8 mouse cellular contexts compared by ENCODE assay signal in genomic region chr4:120815622-120816334, GRCm38 (mm10). TPM values are rescaled to one million over a fixed set of nuclear protein-coding genes. Genes with fewer than 3 reads are reported as not detected.
DNase-seq lines count a peak whose midpoint lies in the region; ATAC-seq and TF ChIP-seq lines count a peak whose summit lies in the region.

No protein-coding gene starts in this region.

- H3K27ac ChIP-seq in MEL (ENCODE audit: control insufficient read depth, low read depth, low read length), result no peak overlapping the region
- peak overlapping the region; percentile 44 for H3K27ac ChIP-seq in cerebellum, adult 2 months (ENCODE audit: insufficient read depth, low read length)
- 0 out of 2 replicates have a peak overlapping the region, but pooled peaks have one; percentile 5 for H3K27ac ChIP-seq in forebrain, postnatal 0 days (ENCODE audit: low read depth, low read length)
- H3K27ac ChIP-seq in layer of hippocampus, adult 2 months, result peak overlapping the region; percentile 90
- H3K27ac ChIP-seq in neural tube, embryonic 15.5 days (replicated peaks), result peak overlapping the region; percentile 77

- no peaks in the 10 kb centered on the region for H3K9me3 ChIP-seq in MEL (replicated peaks; ENCODE audit: insufficient read depth, low read length)
- no peaks in the 10 kb centered on the region for H3K9me3 ChIP-seq in forebrain, postnatal 0 days (ENCODE audit: low read length)
- no peaks in the 10 kb centered on the region for H3K9me3 ChIP-seq in neural tube, embryonic 15.5 days (replicated peaks)

- DNase-seq in MEL (ENCODE audit: low read depth, low spot score), result peak; percentile 87
- peak; percentile 72 to 92 for DNase-seq in cerebellum, adult 2 months
- DNase-seq in forebrain, postnatal 0 days, result peak; percentile 93
- DNase-seq in heart, postnatal 4 days, result peak; percentile 79
- peak; percentile 70 to 92 for DNase-seq in layer of hippocampus, adult 2 months (ENCODE audit: low spot score in 2 of 2)
- peak; percentile 54 for DNase-seq in lung, adult 2 months
- DNase-seq in testis, postnatal 10 days (ENCODE audit: low spot score), result peak; percentile 64

- H3K4me3 ChIP-seq in MEL (ENCODE audit: control insufficient read depth in 1 of 2, insufficient read depth in 1 of 2, low read depth in 2 of 2, low read length in 2 of 2), result peak overlapping the region in 1 of 2 experiments; percentile 16; a peak in 1 of 4 replicates
- peak overlapping the region; percentile 72 for H3K4me3 ChIP-seq in cerebellum, adult 2 months (replicated peaks; ENCODE audit: insufficient read depth, low read depth, low read length)
- H3K4me3 ChIP-seq in forebrain, postnatal 0 days (ENCODE audit: low read depth, low read length), result peak overlapping the region; percentile 37
- H3K4me3 ChIP-seq in layer of hippocampus, adult 2 months, result peak overlapping the region; percentile 73
- H3K4me3 ChIP-seq in lung, adult 2 months (replicated peaks; ENCODE audit: extremely low read depth, low read depth, low read length), result peak overlapping the region; percentile 70
- H3K4me3 ChIP-seq in neural tube, embryonic 15.5 days (replicated peaks), result peak overlapping the region; percentile 60

- H3K79me2 ChIP-seq in MEL (ENCODE audit: control insufficient read depth, insufficient read depth, low read length, poor library complexity), result peaks cover 71% of the 10 kb centered on the region

- TF ChIP-seq EP300 in MEL (IDR thresholded peaks at IDR 0.05; ENCODE audit: low read depth in 1 of 2, low read length in 2 of 2), result no peak

- ATAC-seq in forebrain, postnatal 0 days, result peak; percentile 100
- peak; percentile 97 for ATAC-seq in neural tube, embryonic 15.5 days (ENCODE audit: low FRiP score)

- 7% methylated on average over 10 of the region's 10 CpGs for WGBS in cerebellum, adult 2 months
- 5% methylated on average over 10 of the region's 10 CpGs for WGBS in forebrain, postnatal 0 days
- WGBS in lung, adult 2 months, result 6% methylated on average over 10 of the region's 10 CpGs
- WGBS in neural tube, embryonic 15.5 days, result 6% methylated on average over 10 of the region's 10 CpGs

- H3K4me2 ChIP-seq in forebrain, postnatal 0 days (ENCODE audit: low read depth), result peak overlapping the region; percentile 48
- peak overlapping the region; percentile 70 for H3K4me2 ChIP-seq in neural tube, embryonic 15.5 days

- H3K27me3 ChIP-seq in MEL (ENCODE audit: control insufficient read depth in 1 of 2, insufficient read depth in 2 of 2, low read length in 2 of 2), result no peaks in the 10 kb centered on the region
- H3K27me3 ChIP-seq in cerebellum, adult 2 months (ENCODE audit: control insufficient read depth, insufficient read depth, low read length), result no peaks in the 10 kb centered on the region
- no peaks in the 10 kb centered on the region for H3K27me3 ChIP-seq in forebrain, postnatal 0 days (ENCODE audit: insufficient read depth, low read length)
- no peaks in the 10 kb centered on the region for H3K27me3 ChIP-seq in neural tube, embryonic 15.5 days (replicated peaks)

- no peak for TF ChIP-seq POLR2A in MEL (IDR thresholded peaks at IDR 0.05; ENCODE audit: control insufficient read depth in 1 of 2, insufficient read depth in 1 of 2, low read depth in 1 of 2, low read length in 2 of 2, poor library complexity in 1 of 2)
- peak; percentile 57; the same call in 1 of the 2 replicates for TF ChIP-seq POLR2A in cerebellum, adult 2 months (IDR thresholded peaks at IDR 0.05; ENCODE audit: borderline replicate concordance, insufficient read depth, low read length)
- no peak for TF ChIP-seq POLR2A in lung, adult 2 months (IDR thresholded peaks at IDR 0.05; ENCODE audit: borderline replicate concordance, extremely low read depth, low read depth, low read length)

- H3K4me1 ChIP-seq in MEL (ENCODE audit: control insufficient read depth in 1 of 2, insufficient read depth in 2 of 2, low read length in 2 of 2), result peaks cover 10 to 11% of the 10 kb centered on the region in 2 experiments; a peak in 3 of 4 replicates
- H3K4me1 ChIP-seq in cerebellum, adult 2 months (ENCODE audit: control insufficient read depth, insufficient read depth, low read length), result no peaks in the 10 kb centered on the region
- peaks cover 10% of the 10 kb centered on the region for H3K4me1 ChIP-seq in forebrain, postnatal 0 days (ENCODE audit: insufficient read depth)
- peaks cover 33% of the 10 kb centered on the region for H3K4me1 ChIP-seq in lung, adult 2 months (ENCODE audit: control insufficient read depth, insufficient read depth, low read length)
- peaks cover 44% of the 10 kb centered on the region for H3K4me1 ChIP-seq in neural tube, embryonic 15.5 days

- TF ChIP-seq RAD21 in MEL (IDR thresholded peaks at IDR 0.05; ENCODE audit: low read depth, low read length), result no peak

- TF ChIP-seq CTCF in MEL (IDR thresholded peaks at IDR 0.05 in 2 of 3, conservative IDR thresholded peaks at IDR 0.05 in 1 of 3; ENCODE audit: control insufficient read depth in 1 of 3, insufficient read depth in 1 of 3, low read depth in 2 of 3, low read length in 3 of 3, poor library complexity in 1 of 3, severe bottlenecking in 1 of 3), result no peak
- TF ChIP-seq CTCF in cerebellum, adult 2 months (IDR thresholded peaks at IDR 0.05; ENCODE audit: borderline replicate concordance, insufficient read depth, low read depth, low read length), result no peak
- TF ChIP-seq CTCF in forebrain, postnatal 0 days (IDR thresholded peaks at IDR 0.05; ENCODE audit: low read depth), result no peak
- no peak for TF ChIP-seq CTCF in layer of hippocampus, adult 2 months (conservative IDR thresholded peaks at IDR 0.05)
- no peak for TF ChIP-seq CTCF in lung, adult 2 months (IDR thresholded peaks at IDR 0.05; ENCODE audit: insufficient read depth, low read length)

- no peak overlapping the region for H3K9ac ChIP-seq in MEL (ENCODE audit: control insufficient read depth, low read depth, low read length, poor library complexity, severe bottlenecking)
- H3K9ac ChIP-seq in forebrain, postnatal 0 days, result peak overlapping the region; percentile 34
- H3K9ac ChIP-seq in neural tube, embryonic 15.5 days (replicated peaks), result peak overlapping the region; percentile 61

- H3K36me3 ChIP-seq in MEL (ENCODE audit: control insufficient read depth in 1 of 2, insufficient read depth in 2 of 2, low read length in 2 of 2), result peaks cover 3 to 27% of the 10 kb centered on the region in 2 experiments; a peak in 3 of 4 replicates
- no peaks in the 10 kb centered on the region for H3K36me3 ChIP-seq in forebrain, postnatal 0 days (ENCODE audit: insufficient read depth)
- H3K36me3 ChIP-seq in neural tube, embryonic 15.5 days, result no peaks in the 10 kb centered on the region

TF ChIP-seq in MEL, 35 proteins besides CTCF, POLR2A, EP300 and RAD21 (continues in another document):
- TF ChIP-seq ELF1 (IDR thresholded peaks at IDR 0.05; ENCODE audit: low read depth, low read length), result peak; percentile 78; the same call in 1 of the 2 replicates
- TF ChIP-seq MEF2A (IDR thresholded peaks at IDR 0.05; ENCODE audit: extremely low read depth, insufficient replicate concordance, low read depth, low read length, poor library complexity, severe bottlenecking), result no peak
- TF ChIP-seq KAT2A (conservative IDR thresholded peaks at IDR 0.05; ENCODE audit: low read depth, low read length), result peak; percentile 43; the same call in 1 of the 2 replicates
- TF ChIP-seq SIN3A (IDR thresholded peaks at IDR 0.05; ENCODE audit: low read length), result peak; percentile 46
- no peak for TF ChIP-seq CHD1 (IDR thresholded peaks at IDR 0.05; ENCODE audit: low read depth, low read length)
- no peak for TF ChIP-seq MAX (IDR thresholded peaks at IDR 0.05; ENCODE audit: low read length)
- no peak for TF ChIP-seq ETS1 (IDR thresholded peaks at IDR 0.05; ENCODE audit: low read depth, low read length)
- peak; percentile 69 for TF ChIP-seq HCFC1 (IDR thresholded peaks at IDR 0.05; ENCODE audit: low read depth, low read length)
- no peak for TF ChIP-seq NRF1 (IDR thresholded peaks at IDR 0.05; ENCODE audit: insufficient read depth, low read depth, low read length, poor library complexity, severe bottlenecking)
- no peak for TF ChIP-seq JUND (IDR thresholded peaks at IDR 0.05; ENCODE audit: low read depth, low read length)
- no peak for TF ChIP-seq MYB (IDR thresholded peaks at IDR 0.05; ENCODE audit: low read depth, low read length)
- TF ChIP-seq RCOR1 (IDR thresholded peaks at IDR 0.05; ENCODE audit: low read depth, low read length), result no peak
- no peak for TF ChIP-seq USF1 (IDR thresholded peaks at IDR 0.05; ENCODE audit: low read depth, low read length)
- TF ChIP-seq TBP (IDR thresholded peaks at IDR 0.05; ENCODE audit: low read depth, low read length), result no peak
- no peak for TF ChIP-seq TAL1 (IDR thresholded peaks at IDR 0.05; ENCODE audit: low read length)
- TF ChIP-seq E2F4 (IDR thresholded peaks at IDR 0.05; ENCODE audit: borderline replicate concordance, low read depth, low read length), result no peak
- no peak for TF ChIP-seq NELFE (IDR thresholded peaks at IDR 0.05; ENCODE audit: low read depth, low read length)
- no peak for TF ChIP-seq TCF12 (IDR thresholded peaks at IDR 0.05; ENCODE audit: low read depth, low read length)

RNA-seq across cellular contexts. Expression of gene Nfyc, which starts 15.6 kb away (rescaled TPM):
- total RNA-seq in MEL (2012; rRNA removed), result 39.5 and 45.9 TPM in 2 replicates
- polyA plus RNA-seq in MEL (2012; ENCODE audit: insufficient read depth in 1 of 2, insufficient read length in 2 of 2, low read depth in 1 of 2, low replicate concordance in 2 of 2, missing spikeins in 1 of 2), result 100 to 1,000 TPM in 1 of 2 experiments, 10 to 100 TPM in 1; 64.8 to 178 TPM
- 150 and 172 TPM in 2 replicates for polyA plus RNA-seq in cerebellum, adult 2 months (2012; rRNA removed)
- 72.7 and 78.2 TPM in 2 replicates for total RNA-seq in forebrain, postnatal 0 days (2014; rRNA removed)
- polyA plus RNA-seq in forebrain, postnatal 0 days (2015; fragmentation: Nextera tagmentation; extraction: Ambion mirVana), result 74.6 and 81.4 TPM in 2 replicates
- 10 to 100 TPM; 90.3 to 96.0 TPM for total RNA-seq in heart, postnatal 4 days (2021)
- 10 to 100 TPM; 46.4 to 47.1 TPM for total RNA-seq in layer of hippocampus, adult 2 months (2021)
- 120 and 143 TPM in 2 replicates for polyA plus RNA-seq in lung, adult 2 months (2012; rRNA removed)
- polyA plus RNA-seq in neural tube, embryonic 15.5 days (2015; fragmentation: Nextera tagmentation; extraction: Ambion mirVana), result 83.0 and 86.8 TPM in 2 replicates

RNA-seq across cellular contexts. Expression of gene Rims3, which starts 38.8 kb away (rescaled TPM):
- not detected in 2 replicates for total RNA-seq in MEL (2012; rRNA removed)
- polyA plus RNA-seq in MEL (2012; ENCODE audit: insufficient read depth in 1 of 2, insufficient read length in 2 of 2, low read depth in 1 of 2, low replicate concordance in 2 of 2, missing spikeins in 1 of 2), result under 1 TPM in 1 of 2 experiments, not detected in 1; 0.07 TPM
- polyA plus RNA-seq in cerebellum, adult 2 months (2012; rRNA removed), result 104 and 118 TPM in 2 replicates
- 68.2 and 86.1 TPM in 2 replicates for total RNA-seq in forebrain, postnatal 0 days (2014; rRNA removed)
- polyA plus RNA-seq in forebrain, postnatal 0 days (2015; fragmentation: Nextera tagmentation; extraction: Ambion mirVana), result 14.7 and 21.7 TPM in 2 replicates
- total RNA-seq in heart, postnatal 4 days (2021), result under 1 TPM; 0.21 to 0.29 TPM
- total RNA-seq in layer of hippocampus, adult 2 months (2021), result 10 to 100 TPM; 25.9 to 30.0 TPM
- polyA plus RNA-seq in lung, adult 2 months (2012; rRNA removed), result 0.94 and 1.4 TPM in 2 replicates
- 18.8 and 23.3 TPM in 2 replicates for polyA plus RNA-seq in neural tube, embryonic 15.5 days (2015; fragmentation: Nextera tagmentation; extraction: Ambion mirVana)
